34 mouse cellular contexts compared by ENCODE assay signal in genomic region chr8:47821843-47822242, GRCm38 (mm10). TPM values are rescaled to one million over a fixed set of nuclear protein-coding genes. Genes with fewer than 3 reads are reported as not detected.
DNase-seq lines count a peak whose midpoint lies in the region; ATAC-seq and TF ChIP-seq lines count a peak whose summit lies in the region.
"Had no signal": no experiment of that assay in that cellular context is flagged by ENCODE, and none has a peak within 500 bp of the region (broad histone marks: within the 10 kb centered on the region; RNA-seq: fewer than 3 reads in every experiment).

TSS of gene Cldn24 (plus strand) at chr8:47822143.

- no peaks in the 10 kb centered on the region for H3K36me3 ChIP-seq in forebrain, embryonic 11.5 days (ENCODE audit: control insufficient read depth, insufficient read depth, low read length)
- H3K36me3 ChIP-seq in forebrain, embryonic 13.5 days (ENCODE audit: poor library complexity, severe bottlenecking), result no peaks in the 10 kb centered on the region
- H3K36me3 ChIP-seq: embryonic facial prominence, embryonic 15.5 days; forebrain, embryonic 15.5 days had no signal

- H3K4me3 ChIP-seq in forebrain, embryonic 11.5 days (ENCODE audit: low read depth, low read length), result no peak within 1 kb of the TSS
- H3K4me3 ChIP-seq in forebrain, embryonic 13.5 days, result no peak within 1 kb of the TSS
- no peak within 1 kb of the TSS for H3K4me3 ChIP-seq in left cerebral cortex, adult 2 months
- H3K4me3 ChIP-seq: embryonic facial prominence, embryonic 15.5 days; forebrain, embryonic 15.5 days; heart, adult 2 months had no signal

- peaks cover 2% of the 10 kb centered on the region; the same call in 1 of the 2 replicates for H3K4me1 ChIP-seq in forebrain, embryonic 11.5 days (replicated peaks; ENCODE audit: control insufficient read depth, insufficient read depth, low read length)
- H3K4me1 ChIP-seq in forebrain, embryonic 13.5 days, result peaks cover 13% of the 10 kb centered on the region

- no peak within 1 kb of the TSS for H3K4me2 ChIP-seq in forebrain, embryonic 11.5 days (ENCODE audit: low read depth, low read length, severe bottlenecking)
- no peak within 1 kb of the TSS for H3K4me2 ChIP-seq in forebrain, embryonic 13.5 days
- H3K4me2 ChIP-seq: embryonic facial prominence, embryonic 15.5 days; forebrain, embryonic 15.5 days; heart, embryonic 11.5 days; hindbrain, embryonic 14.5 days had no signal

- no peak for ATAC-seq in forebrain, embryonic 11.5 days (replicated peaks; ENCODE audit: low FRiP score)
- ATAC-seq in forebrain, embryonic 13.5 days, result no peak
- no peak for ATAC-seq in CD4-positive, CD25-positive, alpha-beta regulatory T cell, adult 4 months
- ATAC-seq: activated CD4-positive, CD25-positive, alpha-beta regulatory T cell, adult 4 months; forebrain, embryonic 15.5 days; inflammation-experienced regulatory T-cells, adult 6 months had no signal

- H3K9ac ChIP-seq in forebrain, embryonic 11.5 days (ENCODE audit: low read length), result no peak within 1 kb of the TSS
- no peak within 1 kb of the TSS for H3K9ac ChIP-seq in forebrain, embryonic 13.5 days
- H3K9ac ChIP-seq: embryonic facial prominence, embryonic 15.5 days; forebrain, embryonic 15.5 days; hindbrain, embryonic 14.5 days had no signal

- TF ChIP-seq CTCF in left cerebral cortex, adult 2 months (IDR thresholded peaks at IDR 0.05), result no peak

- no peak within 1 kb of the TSS for H3K27ac ChIP-seq in forebrain, embryonic 11.5 days (ENCODE audit: low read depth, low read length)
- H3K27ac ChIP-seq in forebrain, embryonic 13.5 days, result no peak within 1 kb of the TSS
- peak within 1 kb of the TSS; percentile 24; the same call in 1 of the 2 replicates for H3K27ac ChIP-seq in left cerebral cortex, adult 2 months
- H3K27ac ChIP-seq: embryonic facial prominence, embryonic 15.5 days; forebrain, embryonic 15.5 days; heart, adult 2 months; hindbrain, embryonic 14.5 days; hindbrain, postnatal 0 days had no signal

- intact Hi-C loops in left cerebral cortex, adult 2 months (cut with DNase I), result no loop called here
- intact Hi-C loops in left cerebral cortex, postnatal 36 days (cut with DNase I), result no loop called here

- no peaks in the 10 kb centered on the region; the same call in 1 of the 2 replicates for H3K9me3 ChIP-seq in forebrain, embryonic 11.5 days (ENCODE audit: control insufficient read depth, low read length)
- no peaks in the 10 kb centered on the region for H3K9me3 ChIP-seq in forebrain, embryonic 13.5 days (replicated peaks)
- H3K9me3 ChIP-seq: embryonic facial prominence, embryonic 15.5 days; forebrain, embryonic 15.5 days had no signal

- H3K27me3 ChIP-seq in forebrain, embryonic 11.5 days (ENCODE audit: control insufficient read depth, insufficient read depth, low read length), result no peaks in the 10 kb centered on the region
- no peaks in the 10 kb centered on the region for H3K27me3 ChIP-seq in forebrain, embryonic 13.5 days
- H3K27me3 ChIP-seq: embryonic facial prominence, embryonic 15.5 days; forebrain, embryonic 15.5 days had no signal

- DNase-seq in forebrain, embryonic 11.5 days (ENCODE audit: low spot score), result peak; percentile 26
- DNase-seq in left cerebral cortex, adult 2 months (ENCODE audit: extremely low spot score in 1 of 2, low spot score in 2 of 2), result no peak
- no peak for DNase-seq in left cerebral cortex, postnatal 36 days (ENCODE audit: low spot score in 2 of 2)
- DNase-seq in testis, postnatal 10 days (ENCODE audit: low spot score), result peak; percentile 8
- DNase-seq: adrenal gland, adult 8-10 months; adrenal gland, postnatal 25 days; cerebellum, adult 11-12 months; cerebellum, adult 8-10 months; cerebellum, postnatal 10 days; cerebellum, postnatal 36 days; embryo, embryonic 11 days; gastrocnemius, postnatal 25 days had no signal

- WGBS in forebrain, embryonic 11.5 days, result 84% methylated on average over 6 of the region's 6 CpGs
- WGBS in forebrain, embryonic 13.5 days, result 81% methylated on average over 6 of the region's 6 CpGs

RNA-seq across cellular contexts. Expression of gene Cldn24, which starts in this region (rescaled TPM):
- polyA plus RNA-seq in forebrain, embryonic 11.5 days (2014; fragmentation: Nextera tagmentation; extraction: Ambion mirVana), result not detected in 2 replicates
- not detected in 2 replicates for polyA plus RNA-seq in forebrain, embryonic 13.5 days (2015; fragmentation: Nextera tagmentation; extraction: Ambion mirVana)
- not detected for total RNA-seq in left cerebral cortex, adult 2 months (2021)
- total RNA-seq in left cerebral cortex, postnatal 36 days (2021), result under 1 TPM in 1 of 2 experiments, not detected in 1; 0.66 TPM
- not detected for polyA plus RNA-seq in CD4-positive, CD25-positive, alpha-beta regulatory T cell, adult 4 months (2017; shearing (Covaris generic))
- total RNA-seq: adrenal gland, adult 8-10 months; adrenal gland, postnatal 25 days; ES-E14; gastrocnemius, adult 8-10 months; gastrocnemius, postnatal 25 days; heart, adult 2 months; heart, postnatal 25 days; hematopoietic stem cell, adult 5-6 weeks; hindbrain, postnatal 0 days had no signal
- polyA plus RNA-seq: activated CD4-positive, CD25-positive, alpha-beta regulatory T cell, adult 4 months; brain, embryonic 14.5 days; C2C12; cortical plate, adult 2 months; embryonic facial prominence, embryonic 11.5 days; embryonic facial prominence, embryonic 15.5 days; forebrain, embryonic 15.5 days; gonadal fat pad, adult 2 months; heart, adult 2 months; heart, embryonic 11.5 days; heart, embryonic 14.5 days; heart, postnatal 0 days; hindbrain, embryonic 14.5 days; hindbrain, postnatal 0 days; inflammation-experienced regulatory T-cells, adult 6 months; intestine, embryonic 16.5 days had no signal

Comparison
In these comparisons a context has a peak if more than half of its experiments do, and no peak if none do; other contexts are left out.
1. Peak in DNase-seq in forebrain, embryonic 11.5 days; RNA of the gene not detected or under 1 TPM.